Mouse (Mus musculus) neural tube, embryonic 11.5 days (tissue): Measurements from ENCODE around the gene Zcwpw1. TPM values are rescaled to one million over a fixed set of nuclear protein-coding genes. Genes with fewer than 3 reads are reported as not detected.
"Not testable (repeated sequence)": the region's sequence is repeated elsewhere in the genome, so short reads cannot be mapped to it uniquely, and the experiment has no call there.

Source experiments
- ATAC-seq: fragments of 200-750 bp; cut with Nextera tagmentation; 2 replicates; pipeline ENCODE4 v1.8.0; 2017; ENCODE audit warnings: moderate number of reproducible peaks, mild to moderate bottlenecking, moderate TSS enrichment, moderate library complexity; ENCODE audit not compliant: insufficient read depth, low FRiP score, low TSS enrichment
- DNase-seq: peaks from one replicate; pipeline ENCODE4 v3.0.0-alpha.2; 2015; ENCODE audit warnings: low spot score
- H3K27ac ChIP-seq: fragments of 300-500 bp; sonication (generic); 2 replicates; pipeline ENCODE4 v1.5.1; 2014; ENCODE audit warnings: low read depth, mild to moderate bottlenecking, low read length
- H3K27me3 ChIP-seq: fragments of 300-500 bp; sonication (generic); 2 replicates; pipeline ENCODE4 v1.6.1; 2014; ENCODE audit warnings: mild to moderate bottlenecking, low read length, mixed read lengths; ENCODE audit not compliant: control insufficient read depth, insufficient read depth
- H3K36me3 ChIP-seq: fragments of 300-500 bp; sonication (generic); 2 replicates; pipeline ENCODE4 v1.6.1; 2014; ENCODE audit warnings: mild to moderate bottlenecking, low read length, moderate library complexity, mixed read lengths; ENCODE audit not compliant: control insufficient read depth, insufficient read depth
- H3K4me1 ChIP-seq: fragments of 300-500 bp; sonication (generic); 2 replicates; pipeline ENCODE4 v1.6.1; 2014; ENCODE audit warnings: low read length, mixed read lengths; ENCODE audit not compliant: control insufficient read depth, insufficient read depth
- H3K4me2 ChIP-seq: fragments of 300-500 bp; sonication (generic); 2 replicates; pipeline ENCODE4 v1.6.1; 2014; ENCODE audit warnings: low read depth, mild to moderate bottlenecking, moderate library complexity
- H3K4me3 ChIP-seq: fragments of 300-500 bp; sonication (generic); 2 replicates; pipeline ENCODE4 v1.5.1; 2014; ENCODE audit warnings: low read depth, low read length
- H3K9ac ChIP-seq: fragments of 300-500 bp; sonication (generic); 2 replicates; pipeline ENCODE4 v1.6.1; 2014; ENCODE audit warnings: mild to moderate bottlenecking, low read length
- H3K9me3 ChIP-seq: fragments of 300-500 bp; sonication (generic); 2 replicates; pipeline ENCODE4 v1.6.1; 2016; ENCODE audit warnings: low read length; ENCODE audit not compliant: control insufficient read depth
- WGBS: fragments of 180-500 bp; shearing (Covaris S2); extraction: QIAGEN DNeasy Blood & Tissue Kit; methylation state at CpG from one replicate; pipeline ENCODE4 v1.1.7; 2014; 5-methylcytosine and 5-hydroxymethylcytosine counted together
- polyA plus RNA-seq: library from polyadenylated mRNA; unstranded; fragments of >200 nt; fragmentation: Nextera tagmentation; extraction: Ambion mirVana; gene quantifications from 2 replicates; pipeline ENCODE4 v1.2.1, GENCODE M21; 2014

The Zcwpw1 gene
- polyA plus RNA-seq, 1 experiment from 2014 or later, result 11.4 TPM

GRCm38 (mm10) chr5:137856870-137857269 lies 69.3 kb downstream of the Zcwpw1 start:
- not testable (repeated sequence) for H3K27me3 ChIP-seq, H3K27ac ChIP-seq, H3K4me3 ChIP-seq, H3K36me3 ChIP-seq, H3K4me2 ChIP-seq, H3K4me1 ChIP-seq, DNase-seq, ATAC-seq, H3K9ac ChIP-seq, H3K9me3 ChIP-seq
- 76% methylated on average over 4 of the region's 5 CpGs for WGBS

GRCm38 (mm10) chr5:137857960-137858710 lies 70.5 kb downstream of the Zcwpw1 start, which contains the start of gene Pilrb1:
Pilrb1 (minus strand) TSS chr5:137858106.
- H3K9ac ChIP-seq, H3K27ac ChIP-seq, DNase-seq, H3K4me3 ChIP-seq, H3K36me3 ChIP-seq, H3K27me3 ChIP-seq, H3K4me2 ChIP-seq, H3K4me1 ChIP-seq, ATAC-seq, H3K9me3 ChIP-seq: not testable (repeated sequence)
- WGBS, result 78% methylated on average over 2 of the region's 2 CpGs

GRCm38 (mm10) chr5:137864008-137864407 lies 76.4 kb downstream of the Zcwpw1 start:
- not testable (repeated sequence) for H3K9me3 ChIP-seq, ATAC-seq, H3K4me2 ChIP-seq, H3K36me3 ChIP-seq, H3K9ac ChIP-seq, H3K4me3 ChIP-seq, H3K4me1 ChIP-seq, DNase-seq, H3K27ac ChIP-seq, H3K27me3 ChIP-seq
- WGBS, result 100% methylated on average over 1 of the region's 1 CpGs

GRCm38 (mm10) chr5:137868600-137868999 lies 81.0 kb downstream of the Zcwpw1 start:
- not testable (repeated sequence) for H3K27ac ChIP-seq, H3K36me3 ChIP-seq, H3K9ac ChIP-seq, H3K4me1 ChIP-seq, H3K27me3 ChIP-seq, H3K4me2 ChIP-seq, H3K4me3 ChIP-seq, DNase-seq, ATAC-seq, H3K9me3 ChIP-seq
- 74% methylated on average over 2 of the region's 2 CpGs for WGBS

GRCm38 (mm10) chr5:137871644-137872380 lies 84.2 kb downstream of the Zcwpw1 start, which contains the start of gene Pilrb2:
Pilrb2 (minus strand) TSS chr5:137871815.
- not testable (repeated sequence) for ATAC-seq, H3K27me3 ChIP-seq, H3K36me3 ChIP-seq, H3K27ac ChIP-seq, H3K9me3 ChIP-seq, H3K4me1 ChIP-seq, H3K4me3 ChIP-seq, H3K4me2 ChIP-seq, H3K9ac ChIP-seq, DNase-seq
- WGBS, result 90% methylated on average over 2 of the region's 3 CpGs

Other genes with a start within 250 kb of the Zcwpw1 start
- 38.6 and 40.0 TPM in 2 replicates for gene Actl6b, start 234.3 kb upstream of the Zcwpw1 start, polyA plus RNA-seq
- 0.97 and 1.2 TPM in 2 replicates for gene Tfr2, start 218.0 kb upstream of the Zcwpw1 start, polyA plus RNA-seq
- gene Mospd3, start 186.7 kb upstream of the Zcwpw1 start, polyA plus RNA-seq, result 27.8 and 28.5 TPM in 2 replicates
- 75.5 and 91.9 TPM in 2 replicates for gene Pcolce, start 174.0 kb upstream of the Zcwpw1 start, polyA plus RNA-seq
- gene Fbxo24, start 158.8 kb upstream of the Zcwpw1 start, polyA plus RNA-seq, result 0.21 TPM in 1 of 2 replicates, not detected in the other
- 31.6 and 39.0 TPM in 2 replicates for gene Lrch4, start 158.7 kb upstream of the Zcwpw1 start, polyA plus RNA-seq
- gene Gm20605, start 158.6 kb upstream of the Zcwpw1 start, polyA plus RNA-seq, result 6.7 and 8.2 TPM in 2 replicates
- gene Sap25, start 146.5 kb upstream of the Zcwpw1 start, polyA plus RNA-seq, result 5.6 and 6.0 TPM in 2 replicates
- 0.12 and 0.24 TPM in 2 replicates for gene Irs3, start 142.1 kb upstream of the Zcwpw1 start, polyA plus RNA-seq
- 13.6 and 14.6 TPM in 2 replicates for gene Agfg2, start 103.1 kb upstream of the Zcwpw1 start, polyA plus RNA-seq
- 3.8 and 4.4 TPM in 2 replicates for gene Nyap1, start 46.2 kb upstream of the Zcwpw1 start, polyA plus RNA-seq
- gene Tsc22d4, start 42.1 kb upstream of the Zcwpw1 start, polyA plus RNA-seq, result 73.9 and 75.6 TPM in 2 replicates
- 71.1 and 71.2 TPM in 2 replicates for gene Ppp1r35, start 8.9 kb upstream of the Zcwpw1 start, polyA plus RNA-seq
- 10.0 and 10.7 TPM in 2 replicates for gene Mepce, start 143 bp upstream of the Zcwpw1 start, polyA plus RNA-seq
- 0.33 and 0.84 TPM in 2 replicates for gene Pilra, start 48.5 kb downstream of the Zcwpw1 start, polyA plus RNA-seq
- gene Pilrb1, start 70.3 kb downstream of the Zcwpw1 start, polyA plus RNA-seq, result not detected in 2 replicates
- gene Pilrb2, start 84.0 kb downstream of the Zcwpw1 start, polyA plus RNA-seq, result not detected in 2 replicates
- gene Cyp3a13, start 133.8 kb downstream of the Zcwpw1 start, polyA plus RNA-seq, result 0.08 TPM in 1 of 2 replicates, not detected in the other
- 0.09 TPM in 1 of 2 replicates, not detected in the other for gene Gjc3, start 175.3 kb downstream of the Zcwpw1 start, polyA plus RNA-seq
- gene Azgp1, start 193.7 kb downstream of the Zcwpw1 start, polyA plus RNA-seq, result not detected in 2 replicates
- not detected in 2 replicates for gene Smok3a, start 233.5 kb downstream of the Zcwpw1 start, polyA plus RNA-seq
- gene Smok3b, start 233.6 kb downstream of the Zcwpw1 start, polyA plus RNA-seq, result not detected in 2 replicates